Mouse (Mus musculus) kidney, adult 2 months (tissue): ENCODE results near the gene Ahnak2. TPM values are rescaled to one million over a fixed set of nuclear protein-coding genes. Genes with fewer than 3 reads are reported as not detected.

Experiments used
- DNase-seq: peaks from one replicate; pipeline ENCODE4 v3.0.0; 2021
- H3K27ac ChIP-seq: fragments of 200-500 bp; 2 replicates; pipeline ENCODE4 v1.5.1; 2012; ENCODE audit warnings: low read depth, low read length, control low read depth, inconsistent platforms; ENCODE audit not compliant: insufficient read depth
- H3K27me3 ChIP-seq: fragments of 200-500 bp; replicated peaks from 2 replicates; pipeline ENCODE4 v1.6.1; 2012; ENCODE audit warnings: mild to moderate bottlenecking, moderate library complexity, low read length, inconsistent platforms; ENCODE audit not compliant: control insufficient read depth, insufficient read depth
- H3K36me3 ChIP-seq: fragments of 200-500 bp; 2 replicates; pipeline ENCODE4 v1.6.1; 2012; ENCODE audit warnings: mild to moderate bottlenecking, moderate library complexity, low read length, inconsistent platforms; ENCODE audit not compliant: control insufficient read depth, insufficient read depth
- H3K4me1 ChIP-seq: fragments of 200-500 bp; 2 replicates; pipeline ENCODE4 v1.6.1; 2011; ENCODE audit warnings: low read length; ENCODE audit not compliant: control insufficient read depth, insufficient read depth
- H3K4me3 ChIP-seq: fragments of 200-500 bp; 2 replicates; pipeline ENCODE4 v1.5.1; 2011; ENCODE audit warnings: mild to moderate bottlenecking, low read depth, low read length, control low read depth; ENCODE audit not compliant: insufficient read depth
- CTCF ChIP-seq: fragments of 200-500 bp; conservative IDR thresholded peaks from 2 replicates; pipeline ENCODE4 v1.5.1; 2011; ENCODE audit warnings: low read depth, mild to moderate bottlenecking, control low read depth, low read length, moderate library complexity, mixed read lengths; ENCODE audit not compliant: insufficient read depth, insufficient read length
- POLR2A ChIP-seq: fragments of 200-500 bp; IDR thresholded peaks from one replicate; pipeline ENCODE4 v1.6.1; 2011; ENCODE audit warnings: low read depth, low read length, control low read depth
- WGBS: fragments of 180-500 bp; shearing (Covaris S2); methylation state at CpG from one replicate; pipeline ENCODE4 v1.1.7; 2018; 5-methylcytosine and 5-hydroxymethylcytosine counted together
- polyA plus RNA-seq: library from polyadenylated mRNA; depleted of rRNA; stranded (reverse); fragments of >200 nt; gene quantifications from 2 replicates; pipeline ENCODE4 v1.2.3, GENCODE M21; 2012

Ahnak2 gene
- polyA plus RNA-seq, 1 experiment = 0.70 TPM

DNA sequence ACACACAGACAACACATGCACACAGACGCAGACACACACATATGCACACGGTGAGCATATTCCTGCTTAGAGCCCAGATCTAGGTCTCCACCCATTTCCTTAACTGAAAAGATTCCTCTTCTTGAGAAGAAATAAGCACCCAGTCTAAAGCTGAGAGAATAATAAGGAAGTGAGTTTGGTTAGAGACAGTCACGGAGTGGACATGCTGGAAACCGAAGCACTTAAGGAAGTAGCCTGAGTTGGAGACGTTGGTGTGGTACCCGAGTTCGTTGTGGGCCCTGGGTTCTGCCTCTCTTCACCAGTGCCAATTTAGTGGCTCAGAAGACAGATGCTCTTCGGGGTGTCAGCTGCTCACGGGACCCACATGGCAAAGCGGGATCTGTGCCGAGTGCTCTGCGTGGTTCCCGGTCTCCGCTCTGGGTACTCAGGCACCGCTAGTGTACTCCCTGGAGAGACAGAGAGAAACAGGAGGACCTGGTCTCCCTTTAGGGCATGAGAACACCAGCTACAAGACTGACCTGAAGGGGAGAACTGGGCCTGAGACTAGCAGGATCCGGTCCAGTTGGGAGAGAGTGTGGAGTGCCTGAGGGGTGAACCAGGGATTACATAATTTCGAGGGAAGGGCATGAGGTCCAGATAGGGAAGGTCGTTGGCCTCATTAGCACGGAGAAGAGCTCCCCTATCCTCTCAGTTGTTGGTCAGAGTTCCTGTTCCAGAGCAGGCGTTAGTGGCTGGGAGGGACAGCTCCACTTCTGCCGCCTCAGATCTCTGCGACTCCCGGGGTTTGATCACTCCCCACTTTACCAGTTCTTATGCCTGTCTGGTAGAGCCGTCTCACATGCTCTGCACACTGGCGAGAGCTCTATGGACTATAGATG, 38.0 kb upstream of the Ahnak2 start:
- no peak overlapping the region for H3K4me3 ChIP-seq
- DNase-seq = no peak
- no peaks in the 10 kb centered on the region for H3K27me3 ChIP-seq
- TF ChIP-seq POLR2A (no peak), CTCF (no peak)
- no peak overlapping the region for H3K27ac ChIP-seq
- no peaks in the 10 kb centered on the region for H3K4me1 ChIP-seq
- no peaks in the 10 kb centered on the region for H3K36me3 ChIP-seq
- 74% methylated on average over 25 of the region's 25 CpGs for WGBS

DNA sequence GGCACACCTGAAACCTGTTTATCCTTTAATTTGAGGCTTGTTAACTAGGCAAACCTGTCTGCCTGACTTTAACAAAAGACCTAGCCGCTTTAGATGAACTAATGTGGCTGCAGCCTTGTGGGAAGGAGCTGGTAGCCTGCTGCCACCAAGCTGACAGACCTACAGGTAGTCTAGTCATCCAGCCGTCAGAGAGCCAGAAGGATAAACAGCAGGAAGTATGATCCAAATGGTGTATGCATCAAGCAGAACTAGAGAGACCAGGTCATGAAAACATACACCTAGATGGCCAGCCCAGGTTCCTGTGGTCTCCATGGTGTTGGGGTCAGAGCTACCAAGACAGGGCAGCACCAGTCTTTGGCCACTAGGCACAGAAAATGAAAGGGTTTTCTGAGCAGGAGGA, 32.6 kb upstream of the Ahnak2 start:
- Histone ChIP-seq H3K27me3 (no peaks in the 10 kb centered on the region), H3K4me3 (no peak overlapping the region), H3K4me1 (peaks cover 4% of the 10 kb centered on the region; the same call in 1 of the 2 replicates), H3K36me3 (no peaks in the 10 kb centered on the region), H3K27ac (no peak overlapping the region)
- 77% methylated on average over 2 of the region's 2 CpGs for WGBS
- no peak for DNase-seq
- TF ChIP-seq POLR2A = no peak
- TF ChIP-seq CTCF = no peak

DNA sequence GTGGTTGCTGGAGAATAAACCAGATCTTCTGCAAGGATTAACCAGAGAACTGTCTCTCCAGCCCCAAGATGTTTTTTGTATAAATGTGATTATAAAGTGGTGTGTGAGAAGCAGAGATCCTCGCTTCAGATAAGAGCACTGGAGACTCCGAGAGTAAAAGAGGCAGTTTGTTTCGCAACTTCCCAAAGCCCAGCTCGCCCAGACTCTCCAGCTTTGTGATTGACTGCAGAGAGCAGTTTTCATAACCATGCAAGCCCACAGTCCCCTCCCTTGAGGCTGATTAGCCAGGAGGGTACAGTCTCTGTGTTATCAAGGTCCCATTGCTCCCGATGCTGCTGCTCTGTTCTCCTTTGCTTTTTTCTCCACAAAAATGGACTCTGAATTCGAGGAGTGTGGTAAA, 31.1 kb upstream of the Ahnak2 start:
- no peak for DNase-seq
- H3K4me3 ChIP-seq = no peak overlapping the region

DNA sequence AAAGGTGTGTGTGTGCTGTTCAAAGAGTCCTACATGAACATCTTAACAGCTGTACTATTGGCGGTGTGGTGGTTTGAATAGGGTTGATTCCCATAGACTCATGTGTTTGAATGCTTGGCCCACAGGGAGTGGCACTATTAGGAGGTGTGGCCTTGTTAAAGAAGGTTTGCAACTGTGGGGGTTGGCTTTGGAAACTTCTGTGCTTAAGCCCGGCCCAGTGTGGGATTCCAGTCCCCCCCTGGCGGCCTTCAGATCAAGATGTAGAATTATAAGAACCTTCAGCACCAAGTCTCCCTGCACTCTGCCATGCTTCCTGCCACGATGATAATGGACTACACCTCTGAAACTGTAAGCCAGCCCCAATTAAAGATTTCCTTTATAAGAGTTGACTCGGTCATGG, 30.0 kb upstream of the Ahnak2 start:
- no peak overlapping the region for H3K4me3 ChIP-seq
- no peak overlapping the region for H3K27ac ChIP-seq
- no peaks in the 10 kb centered on the region for H3K27me3 ChIP-seq
- 95% methylated on average over 5 of the region's 5 CpGs for WGBS
- H3K4me1 ChIP-seq = peaks cover 11% of the 10 kb centered on the region; the same call in 1 of the 2 replicates
- no peaks in the 10 kb centered on the region for H3K36me3 ChIP-seq
- no peak for DNase-seq
- TF ChIP-seq POLR2A = no peak

More for the DNA sequence above, 31.1 kb upstream of the Ahnak2 start:
- no peak overlapping the region for H3K27ac ChIP-seq
- no peak for TF ChIP-seq CTCF
- TF ChIP-seq POLR2A = no peak
- H3K36me3 ChIP-seq = no peaks in the 10 kb centered on the region
- H3K27me3 ChIP-seq = no peaks in the 10 kb centered on the region
- H3K4me1 ChIP-seq = peaks cover 4% of the 10 kb centered on the region; the same call in 1 of the 2 replicates
- 77% methylated on average over 6 of the region's 6 CpGs for WGBS

DNA sequence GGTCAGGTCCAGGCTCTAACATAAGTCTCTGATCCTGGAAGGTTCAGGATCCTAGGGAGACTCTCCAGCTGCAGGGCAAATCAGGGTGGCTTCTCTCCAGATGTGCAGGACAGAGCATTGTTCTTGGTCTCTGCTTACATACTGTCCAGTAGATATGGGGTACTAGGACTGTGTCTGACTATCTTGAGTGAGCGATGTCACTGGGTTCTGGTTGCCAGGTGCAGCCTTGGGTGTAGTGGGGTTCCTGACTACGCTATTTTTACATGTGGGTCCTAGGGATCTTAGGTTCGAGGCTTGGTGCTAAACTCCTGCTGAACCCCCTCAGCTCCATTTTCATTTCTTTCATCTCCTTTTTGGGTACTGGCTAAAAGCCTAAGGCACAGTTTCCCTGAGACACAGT, 28.1 kb upstream of the Ahnak2 start:
- TF ChIP-seq CTCF (no peak), POLR2A (no peak)
- H3K4me3 ChIP-seq = no peak overlapping the region
- WGBS = 83% methylated on average over 3 of the region's 3 CpGs
- peaks cover 11% of the 10 kb centered on the region; the same call in 1 of the 2 replicates for H3K4me1 ChIP-seq
- no peaks in the 10 kb centered on the region for H3K36me3 ChIP-seq
- H3K27ac ChIP-seq = no peak overlapping the region
- H3K27me3 ChIP-seq = no peaks in the 10 kb centered on the region
- DNase-seq = no peak

DNA sequence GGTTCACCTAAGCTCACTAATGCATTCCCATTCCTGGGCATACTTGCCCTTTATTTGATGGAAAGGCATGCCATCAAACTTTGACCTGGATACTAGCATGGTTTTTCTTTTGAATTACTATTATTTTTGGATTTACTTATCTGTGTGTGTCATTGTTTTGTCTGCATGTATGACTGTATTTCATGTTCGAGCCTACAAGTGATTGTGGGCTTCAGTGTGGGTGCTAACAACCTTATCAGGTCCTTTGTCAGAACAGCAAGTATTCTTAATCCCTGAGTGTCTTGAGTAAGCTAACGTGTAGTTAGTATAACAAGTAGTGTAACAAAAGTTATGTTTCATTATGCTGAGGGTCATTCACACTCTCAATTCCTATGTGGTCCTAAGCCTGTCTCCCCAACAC, 27.7 kb upstream of the Ahnak2 start:
- peaks cover 11% of the 10 kb centered on the region; the same call in 1 of the 2 replicates for H3K4me1 ChIP-seq
- peak overlapping the region; percentile 53 for H3K4me3 ChIP-seq
- H3K27ac ChIP-seq = no peak overlapping the region
- DNase-seq = no peak
- H3K27me3 ChIP-seq = no peaks in the 10 kb centered on the region
- no peaks in the 10 kb centered on the region for H3K36me3 ChIP-seq
- TF ChIP-seq CTCF (no peak), POLR2A (no peak)
- 25% methylated on average over 2 of the region's 2 CpGs for whole genome bisulfite sequencing

DNA sequence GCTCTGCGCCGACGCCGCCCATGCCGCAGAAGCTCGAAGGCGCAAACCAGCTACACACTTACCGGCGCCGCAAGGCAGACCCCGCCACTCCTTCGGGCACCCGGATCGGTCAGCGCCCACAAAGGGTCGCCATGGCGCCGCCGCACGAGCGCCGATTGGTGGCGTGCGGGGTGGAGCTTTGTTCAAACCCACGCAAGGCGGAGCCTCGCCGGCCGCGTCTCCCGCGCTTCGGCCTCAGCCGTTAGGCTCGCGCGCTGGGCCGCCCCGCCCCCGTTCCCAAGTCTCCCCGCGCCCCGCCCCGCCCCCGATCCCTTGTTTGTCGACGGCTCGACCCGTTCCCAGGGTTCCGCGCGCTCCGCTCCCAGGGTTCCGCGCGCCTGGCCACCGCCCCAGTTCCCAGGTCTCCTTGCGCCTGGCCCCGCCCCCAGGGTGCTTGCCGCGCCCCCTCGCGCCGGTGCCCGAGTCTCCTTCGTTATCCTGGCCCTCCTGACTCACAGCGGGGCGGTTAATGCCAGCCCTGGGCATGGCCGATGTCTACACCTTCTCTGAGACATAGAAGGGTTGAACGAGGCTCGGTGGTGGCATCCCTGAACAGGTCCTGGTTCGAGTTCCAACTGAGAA, 26.9 kb upstream of the Ahnak2 start, which contains the start of gene Cdca4:
TSS of gene Cdca4 (minus strand) at position 180 of the 621 bp plus-strand sequence.
- TF ChIP-seq CTCF (0 out of 2 replicates have a peak, but pooled peaks have one; percentile 3), POLR2A (peak; percentile 27)
- Histone ChIP-seq H3K27me3 (no peaks in the 10 kb centered on the region), H3K36me3 (no peaks in the 10 kb centered on the region), H3K4me3 (peak within 1 kb of the TSS; percentile 94), H3K27ac (peak within 1 kb of the TSS; percentile 82), H3K4me1 (peaks cover 11% of the 10 kb centered on the region; the same call in 1 of the 2 replicates)
- 2% methylated on average over 72 of the region's 72 CpGs for WGBS
- DNase-seq = peak; percentile 99
